Comparison of ENCODE assay signal across 8 mouse cellular contexts in genomic region chr9:58823139-58823917, GRCm38 (mm10). TPM values are rescaled to one million over a fixed set of nuclear protein-coding genes. Genes with fewer than 3 reads are reported as not detected.
DNase-seq lines count a peak whose midpoint lies in the region; ATAC-seq and TF ChIP-seq lines count a peak whose summit lies in the region.

TSS of gene Hcn4 (plus strand) at chr9:58823412.

- 0 out of 2 replicates have a peak, but pooled peaks have one; percentile 2 for ATAC-seq in limb, embryonic 11.5 days (ENCODE audit: insufficient number of reproducible peaks, low FRiP score, low TSS enrichment, low read depth)
- ATAC-seq in neural tube, embryonic 15.5 days (ENCODE audit: low FRiP score) = peak; percentile 53
- ATAC-seq in megakaryocyte-erythroid progenitor cell, adult 5-6 weeks (replicated peaks; ENCODE audit: low FRiP score, low TSS enrichment, poor library complexity, severe bottlenecking) = no peak

- H3K4me1 ChIP-seq in embryonic fibroblast, embryonic 13.5 days (ENCODE audit: control insufficient read depth, insufficient read depth, low read length) = no peaks in the 10 kb centered on the region
- 0 out of 2 replicates have a peak, but pooled peaks cover 13% of the 10 kb centered on the region for H3K4me1 ChIP-seq in limb, embryonic 11.5 days (ENCODE audit: control insufficient read depth, insufficient read depth, low read length)
- peaks cover 53% of the 10 kb centered on the region for H3K4me1 ChIP-seq in neural tube, embryonic 15.5 days

- H3K36me3 ChIP-seq in limb, embryonic 11.5 days (ENCODE audit: control insufficient read depth, insufficient read depth, low read length) = no peaks in the 10 kb centered on the region
- H3K36me3 ChIP-seq in neural tube, embryonic 15.5 days = 0 out of 2 replicates have a peak, but pooled peaks cover 3% of the 10 kb centered on the region

- no peaks in the 10 kb centered on the region for H3K9me3 ChIP-seq in limb, embryonic 11.5 days (ENCODE audit: control insufficient read depth, low read length)
- no peaks in the 10 kb centered on the region for H3K9me3 ChIP-seq in neural tube, embryonic 15.5 days (replicated peaks)

- no peak for TF ChIP-seq CTCF in embryonic fibroblast, embryonic 13.5 days (IDR thresholded peaks at IDR 0.05; ENCODE audit: borderline replicate concordance, insufficient read depth, low read length)

- H3K4me2 ChIP-seq in limb, embryonic 11.5 days (ENCODE audit: low read depth, severe bottlenecking) = peak within 1 kb of the TSS; percentile 99
- H3K4me2 ChIP-seq in neural tube, embryonic 15.5 days = peak within 1 kb of the TSS; percentile 90

- intact Hi-C loops in left cerebral cortex, postnatal 10 days (cut with DNase I) = no loop called here
- intact Hi-C loops in left cerebral cortex, postnatal 25 days (cut with DNase I) = no loop called here

- H3K27me3 ChIP-seq in limb, embryonic 11.5 days (ENCODE audit: control insufficient read depth, insufficient read depth, low read length) = peaks cover 35% of the 10 kb centered on the region
- H3K27me3 ChIP-seq in neural tube, embryonic 15.5 days (replicated peaks) = peaks cover 22% of the 10 kb centered on the region

- DNase-seq in adrenal gland, adult 2 months = peak; percentile 30
- no peak for DNase-seq in adrenal gland, adult 8-10 months
- peak in 1 of 2 experiments; percentile 58 for DNase-seq in left cerebral cortex, postnatal 10 days (ENCODE audit: extremely low spot score in 1 of 2, low spot score in 2 of 2)
- DNase-seq in left cerebral cortex, postnatal 25 days (ENCODE audit: low spot score in 2 of 2) = no peak
- DNase-seq in limb, embryonic 11.5 days (ENCODE audit: low spot score) = peak; percentile 57

- WGBS in limb, embryonic 11.5 days = under 1% methylated on average over 89 of the region's 95 CpGs
- under 1% methylated on average over 83 of the region's 95 CpGs for WGBS in neural tube, embryonic 15.5 days

- no peak within 1 kb of the TSS for H3K27ac ChIP-seq in embryonic fibroblast, embryonic 13.5 days (ENCODE audit: insufficient read depth, low read length)
- no peak within 1 kb of the TSS for H3K27ac ChIP-seq in limb, embryonic 11.5 days (replicated peaks; ENCODE audit: low read depth, low read length)
- peak within 1 kb of the TSS; percentile 92 for H3K27ac ChIP-seq in neural tube, embryonic 15.5 days (replicated peaks)

- H3K4me3 ChIP-seq in embryonic fibroblast, embryonic 13.5 days (ENCODE audit: insufficient read depth, low read length) = peak within 1 kb of the TSS; percentile 59
- H3K4me3 ChIP-seq in limb, embryonic 11.5 days (ENCODE audit: low read depth, low read length) = peak within 1 kb of the TSS; percentile 75
- peak within 1 kb of the TSS; percentile 85 for H3K4me3 ChIP-seq in neural tube, embryonic 15.5 days (replicated peaks)

- H3K9ac ChIP-seq in limb, embryonic 11.5 days (ENCODE audit: low read length) = peak within 1 kb of the TSS; percentile 77
- peak within 1 kb of the TSS; percentile 84 for H3K9ac ChIP-seq in neural tube, embryonic 15.5 days (replicated peaks)

- no peak for TF ChIP-seq POLR2A in embryonic fibroblast, embryonic 13.5 days (IDR thresholded peaks at IDR 0.05; ENCODE audit: low read depth, low read length)

RNA-seq across cellular contexts. Expression of gene Hcn4, which starts in this region (rescaled TPM):
- 1 to 10 TPM in 1 of 2 experiments, under 1 TPM in 1; 0.63 to 1.5 TPM for total RNA-seq in adrenal gland, adult 2 months (2021)
- polyA plus RNA-seq in adrenal gland, adult 2 months (2012; rRNA removed) = 1.6 and 2.2 TPM in 2 replicates
- 1 to 10 TPM in 3 of 4 experiments, under 1 TPM in 1; 0.84 to 2.3 (median 2.1) TPM for total RNA-seq in adrenal gland, adult 8-10 months (2022)
- 10 to 100 TPM; 16.2 to 18.2 TPM for total RNA-seq in left cerebral cortex, postnatal 10 days (2021)
- total RNA-seq in left cerebral cortex, postnatal 25 days (2021) = 1 to 10 TPM; 7.2 to 7.8 TPM
- not detected in 2 replicates for polyA plus RNA-seq in embryonic fibroblast, embryonic 13.5 days (2011; ENCODE audit: insufficient read length, low read depth, missing spikeins)
- 0.30 and 0.35 TPM in 2 replicates for polyA plus RNA-seq in limb, embryonic 11.5 days (2014; fragmentation: Nextera tagmentation; extraction: Ambion mirVana)
- polyA plus RNA-seq in neural tube, embryonic 15.5 days (2015; fragmentation: Nextera tagmentation; extraction: Ambion mirVana) = 2.9 and 4.0 TPM in 2 replicates
- not detected in 2 replicates for total RNA-seq in megakaryocyte-erythroid progenitor cell, adult 5-6 weeks (2014; fragmentation: Nextera tagmentation)
- not detected in 2 replicates for total RNA-seq in megakaryocyte-erythroid progenitor cell, adult 5-6 weeks (2017)

Comparison
In these comparisons a context has a peak if more than half of its experiments do, and no peak if none do; other contexts are left out.
1. Peak in DNase-seq, ATAC-seq, H3K4me3 ChIP-seq, H3K9ac ChIP-seq and H3K4me2 ChIP-seq in limb, embryonic 11.5 days; RNA of the gene not detected or under 1 TPM.